Mouse (Mus musculus) CH12.LX (cell line): ENCODE results near the gene Slco1c1. TPM values are rescaled to one million over a fixed set of nuclear protein-coding genes. Genes with fewer than 3 reads are reported as not detected.

ENCODE experiments used
- DNase-seq: peaks from one replicate; pipeline ENCODE4 v3.0.0-alpha.2; 2013; ENCODE audit errors: extremely low read depth
- H3K27ac ChIP-seq: 2 replicates; pipeline ENCODE4 v1.5.1; 2012; ENCODE audit warnings: low read depth, mild to moderate bottlenecking, control low read depth, moderate library complexity; ENCODE audit not compliant: insufficient read depth
- H3K27me3 ChIP-seq: replicated peaks from 2 replicates; pipeline ENCODE3; 2012; ENCODE audit warnings: inconsistent platforms
- H3K36me3 ChIP-seq, 2 experiments: replicated peaks in 1 of 2; 2 replicates each; pipeline versions ENCODE3 to v1.6.1; 2012; ENCODE audit warnings: inconsistent platforms in 1 of 2, low read length in 1 of 2, mild to moderate bottlenecking in 1 of 2, mixed read lengths in 1 of 2, moderate library complexity in 1 of 2; ENCODE audit not compliant: control insufficient read depth in 1 of 2, insufficient read depth in 1 of 2
- H3K4me1 ChIP-seq, 2 experiments: 2 replicates each; pipeline ENCODE4 v1.6.1; 2012; ENCODE audit warnings: inconsistent platforms in 1 of 2, moderate library complexity in 1 of 2; ENCODE audit not compliant: insufficient read depth in 2 of 2, control insufficient read depth in 1 of 2
- H3K4me2 ChIP-seq: 2 replicates; pipeline ENCODE4 v1.6.1; 2012; ENCODE audit warnings: low read depth, mild to moderate bottlenecking, control low read depth; ENCODE audit not compliant: poor library complexity, insufficient read depth, severe bottlenecking
- H3K4me3 ChIP-seq, 3 experiments: fragments of 150-350 bp in 1 of 3; sonication (generic) in 1 of 3; replicated peaks in 1 of 3; 2 replicates each; pipeline versions ENCODE3 to v1.5.1; 2011 to 2012; ENCODE audit warnings: low read depth in 2 of 3, low read length in 2 of 3, mild to moderate bottlenecking in 2 of 3, moderate library complexity in 2 of 3, control low read depth in 1 of 3, improper control_type of control experiment in 1 of 3, inconsistent platforms in 1 of 3, mixed read lengths in 1 of 3; ENCODE audit not compliant: poor library complexity in 1 of 3
- H3K79me2 ChIP-seq: replicated peaks from 2 replicates; pipeline ENCODE4 v1.6.1; 2012; ENCODE audit warnings: mild to moderate bottlenecking, moderate library complexity; ENCODE audit not compliant: control insufficient read depth, poor library complexity, insufficient read depth, severe bottlenecking; ENCODE audit errors: extremely low read depth
- H3K9ac ChIP-seq: 2 replicates; pipeline ENCODE4 v1.6.1; 2012; ENCODE audit warnings: low read depth, mild to moderate bottlenecking, control low read depth, moderate library complexity; ENCODE audit not compliant: insufficient read depth
- H3K9me3 ChIP-seq: replicated peaks from 2 replicates; pipeline ENCODE3; 2012; ENCODE audit warnings: low read length, inconsistent platforms, mixed read lengths
- BHLHE40 ChIP-seq: IDR thresholded peaks from 2 replicates; pipeline ENCODE4 v1.6.1; 2011; ENCODE audit warnings: mild to moderate bottlenecking, low read depth, low read length, improper control_type of control experiment
- CHD1 ChIP-seq: IDR thresholded peaks from 2 replicates; pipeline ENCODE4 v1.6.1; 2012; ENCODE audit warnings: low read depth, low read length, improper control_type of control experiment, inconsistent platforms
- CHD2 ChIP-seq: IDR thresholded peaks from 2 replicates; pipeline ENCODE4 v1.6.1; 2011; ENCODE audit warnings: low read length, improper control_type of control experiment
- CTCF ChIP-seq, 2 experiments: IDR thresholded peaks in 1 of 2; conservative IDR thresholded peaks in 1 of 2; 2 replicates each; pipeline ENCODE4 v1.5.1; 2011 to 2012; ENCODE audit warnings: low read depth in 2 of 2, low read length in 2 of 2, improper control_type of control experiment in 1 of 2, inconsistent platforms in 1 of 2, mild to moderate bottlenecking in 1 of 2, moderate library complexity in 1 of 2
- ELF1 ChIP-seq: IDR thresholded peaks from 2 replicates; pipeline ENCODE4 v1.6.1; 2014; ENCODE audit warnings: low read depth, mild to moderate bottlenecking, inconsistent platforms, low read length, improper control_type of control experiment
- JUN ChIP-seq: IDR thresholded peaks from 2 replicates; pipeline ENCODE4 v1.6.1; 2011; ENCODE audit warnings: low read depth, mild to moderate bottlenecking, low read length, improper control_type of control experiment, moderate library complexity; ENCODE audit not compliant: insufficient read depth
- JUND ChIP-seq: conservative IDR thresholded peaks from 2 replicates; pipeline ENCODE4 v1.6.1; 2011; ENCODE audit warnings: low read depth, low read length, improper control_type of control experiment
- KAT2A ChIP-seq: IDR thresholded peaks from 2 replicates; pipeline ENCODE4 v1.6.1; 2012; ENCODE audit warnings: low read length, improper control_type of control experiment, inconsistent platforms; ENCODE audit not compliant: insufficient replicate concordance
- NELFE ChIP-seq: IDR thresholded peaks from 2 replicates; pipeline ENCODE4 v1.6.1; 2011; ENCODE audit warnings: low read depth, low read length, improper control_type of control experiment
- TBP ChIP-seq: conservative IDR thresholded peaks from 2 replicates; pipeline ENCODE4 v1.6.1; 2011; ENCODE audit warnings: low read depth, low read length, improper control_type of control experiment
- USF2 ChIP-seq: conservative IDR thresholded peaks from 2 replicates; pipeline ENCODE4 v1.6.1; 2011; ENCODE audit warnings: low read depth, low read length, improper control_type of control experiment
- ZC3H11A ChIP-seq: IDR thresholded peaks from 2 replicates; pipeline ENCODE4 v1.6.1; 2012; ENCODE audit warnings: low read depth, mild to moderate bottlenecking, inconsistent platforms, low read length, improper control_type of control experiment
- ZKSCAN1 ChIP-seq: IDR thresholded peaks from 2 replicates; pipeline ENCODE4 v1.6.1; 2012; ENCODE audit warnings: low read depth, inconsistent platforms, low read length, improper control_type of control experiment, borderline replicate concordance
- ZMIZ1 ChIP-seq: IDR thresholded peaks from 2 replicates; pipeline ENCODE4 v1.6.1; 2012; ENCODE audit warnings: low read depth, mild to moderate bottlenecking, inconsistent platforms, low read length, improper control_type of control experiment
- ZNF384 ChIP-seq: IDR thresholded peaks from 2 replicates; pipeline ENCODE4 v1.6.1; 2012; ENCODE audit warnings: low read depth, low read length, improper control_type of control experiment, inconsistent platforms
- dilution Hi-C: fragments of 300-500 bp; cut with MboI; formaldehyde crosslinking; loops from 2 replicates; pipeline ENCODE4 v1.14.3; 2020; ENCODE audit warnings: low sequenced_read_pairs; ENCODE audit not compliant: extremely low pct_unique_long_range_greater_than_20kb, extremely low pct_ligation_motif_present
- in situ Hi-C: fragments of 300-500 bp; cut with MboI; formaldehyde crosslinking; loops from 3 replicates; pipeline ENCODE4 v1.14.3; 2019; ENCODE audit warnings: low sequenced_read_pairs, low pct_ligation_motif_present, low pct_unique_long_range_greater_than_20kb, mixed read lengths
- polyA plus RNA-seq: library from polyadenylated mRNA; unstranded; fragments of >175 nt; gene quantifications from 2 replicates; pipeline ENCODE4 v1.2.1, GENCODE M21; 2012; ENCODE audit warnings: low read depth; ENCODE audit not compliant: insufficient read length
- total RNA-seq, 2 experiments: library from RNA; depleted of rRNA; stranded (reverse); fragments of 300-350 nt in 1 of 2; fragments of >200 nt in 1 of 2; gene quantifications; 2 replicates each; pipeline ENCODE4 v1.2.3; 2012 to 2014

Gene Slco1c1
- total and polyA plus RNA-seq, 3 experiments: not detected

DNA sequence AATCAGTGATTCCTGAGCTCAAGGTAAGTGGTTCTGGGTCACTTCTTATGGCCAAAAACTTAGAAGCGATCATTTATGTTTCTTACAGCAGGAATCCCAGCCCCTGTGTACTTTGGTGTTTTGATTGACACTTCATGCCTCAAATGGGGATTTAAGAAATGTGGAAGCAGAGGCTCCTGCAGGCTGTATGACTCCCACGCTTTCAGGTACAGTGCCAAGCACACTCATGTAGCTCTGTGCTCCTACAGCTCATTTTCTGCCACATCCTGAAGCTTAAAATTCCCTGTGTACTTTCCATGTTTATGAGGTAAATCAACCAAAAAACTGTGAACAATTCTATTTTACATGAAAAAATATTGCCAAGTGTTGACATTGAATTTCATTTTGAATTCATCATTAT is 43.2 kb downstream of the Slco1c1 start:
- in situ Hi-C loops (no loop called here), dilution Hi-C loops (no loop called here)
- Histone ChIP-seq H3K36me3 (no peaks in the 10 kb centered on the region), H3K27ac (no peak overlapping the region), H3K4me3 (no peak overlapping the region), H3K4me1 (no peaks in the 10 kb centered on the region), H3K79me2 (no peaks in the 10 kb centered on the region), H3K27me3 (no peaks in the 10 kb centered on the region), H3K9me3 (peaks cover 3% of the 10 kb centered on the region), H3K9ac (no peak overlapping the region), H3K4me2 (no peak overlapping the region)
- DNase-seq: no peak
- TF ChIP-seq ZMIZ1: no peak

- no peak overlapping the region for H3K27ac ChIP-seq
- H3K9me3 ChIP-seq: peaks cover 5% of the 10 kb centered on the region
- H3K36me3 ChIP-seq: no peaks in the 10 kb centered on the region
- H3K4me3 ChIP-seq: no peak overlapping the region
- in situ Hi-C loops (no loop called here), dilution Hi-C loops (no loop called here)
- no peaks in the 10 kb centered on the region for H3K4me1 ChIP-seq
- H3K79me2 ChIP-seq: no peaks in the 10 kb centered on the region
- H3K4me2 ChIP-seq: no peak overlapping the region
- DNase-seq: no peak
- no peaks in the 10 kb centered on the region for H3K27me3 ChIP-seq
- TF ChIP-seq BHLHE40 (no peak), CHD2 (no peak), ELF1 (no peak), JUND (no peak), ZMIZ1 (no peak), ZKSCAN1 (no peak), ZNF384 (no peak), USF2 (no peak), KAT2A (no peak), ZC3H11A (no peak), CHD1 (no peak), NELFE (no peak), TBP (no peak), CTCF (conservative IDR thresholded peaks at IDR 0.05 in 1 of 2, IDR thresholded peaks at IDR 0.05 in 1 of 2; ENCODE audit: low read depth in 2 of 2, low read length in 2 of 2) (no peak)
- H3K9ac ChIP-seq: no peak overlapping the region
Observed at GRCm38 (mm10) chr6:141567852-141568558, 43.8 kb downstream of the Slco1c1 start.

DNA sequence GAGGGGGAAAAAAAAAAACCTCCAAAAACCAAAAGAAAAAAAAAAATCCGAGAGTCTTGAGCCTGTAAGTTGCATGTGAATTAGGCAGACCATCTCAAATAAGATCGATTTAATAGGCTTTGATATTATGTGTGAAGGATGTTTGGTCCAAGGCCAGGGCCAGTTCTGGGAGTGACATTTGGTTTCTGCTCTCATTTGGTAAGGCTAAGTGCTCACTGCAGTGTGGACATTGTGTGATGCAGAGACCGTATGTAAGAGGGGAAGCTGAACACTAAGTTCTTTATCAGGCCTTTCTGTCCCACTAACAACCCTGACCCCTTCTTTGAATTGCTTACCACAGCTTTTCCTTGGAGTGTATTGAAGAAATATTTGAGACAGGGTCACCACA is 44.4 kb downstream of the Slco1c1 start:
- H3K36me3 ChIP-seq: no peaks in the 10 kb centered on the region
- TF ChIP-seq ZMIZ1: no peak
- TF ChIP-seq CHD1: no peak
- no peak for TF ChIP-seq JUND
- TF ChIP-seq NELFE: no peak
- no peak for TF ChIP-seq USF2
- no peak for TF ChIP-seq JUN
- H3K79me2 ChIP-seq: no peaks in the 10 kb centered on the region
- no peak overlapping the region for H3K27ac ChIP-seq
- H3K4me3 ChIP-seq: no peak overlapping the region
- dilution Hi-C loops (no loop called here), in situ Hi-C loops (no loop called here)
- no peak overlapping the region for H3K9ac ChIP-seq
- no peak overlapping the region for H3K4me2 ChIP-seq
- no peak for DNase-seq
- H3K9me3 ChIP-seq: peaks cover 5% of the 10 kb centered on the region
- H3K27me3 ChIP-seq: no peaks in the 10 kb centered on the region
- H3K4me1 ChIP-seq: no peaks in the 10 kb centered on the region
